Mouse (Mus musculus) stomach, postnatal 0 days (tissue): ENCODE results near the gene Gstcd.

ENCODE experiments used
- CTCF ChIP-seq: IDR thresholded peaks from 2 replicates; pipeline ENCODE4 v1.5.1; 2016; ENCODE audit warnings: antibody characterized with exemption, low read depth, mild to moderate bottlenecking, moderate library complexity
- EP300 ChIP-seq: optimal IDR thresholded peaks from 2 replicates; pipeline ENCODE3; 2016; ENCODE audit warnings: antibody characterized with exemption

- TF ChIP-seq CTCF = no peak
- TF ChIP-seq EP300 = no peak
Measured at GRCm38 (mm10) chr3:132986188-132986587, 105.6 kb downstream of the Gstcd start.
